Mouse (Mus musculus): ENCODE data around the gene Vkorc1.
"Not testable (repeated sequence)": the region's sequence is repeated elsewhere in the genome, so short reads cannot be mapped to it uniquely, and the experiment has no call there.

Vkorc1 gene

DNA sequence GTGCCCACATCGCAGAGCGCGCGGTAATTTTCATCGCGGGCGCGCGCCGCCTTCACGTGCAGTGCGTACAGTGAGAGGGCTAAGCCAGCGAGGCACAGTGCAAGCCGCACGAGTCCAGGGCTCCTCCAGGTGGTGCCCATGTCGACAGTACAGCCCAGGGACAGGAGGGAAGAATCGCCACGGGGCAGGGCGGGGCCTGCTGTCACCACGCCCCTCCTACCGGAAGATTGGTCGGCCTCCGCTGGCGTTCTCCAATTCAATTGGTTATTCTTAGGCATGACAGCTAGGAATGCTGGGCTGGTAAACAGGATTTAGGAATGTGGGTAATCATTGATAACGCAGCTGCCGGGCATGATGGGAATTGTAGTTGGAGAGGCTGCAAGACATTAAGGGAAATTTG lies at the start of gene Vkorc1, which contains the start of gene Gm21974:
TSS of gene Vkorc1 (minus strand) at position 176 of the 400 bp plus-strand sequence.
TSS of gene Gm21974 (minus strand) at position 13 of the 400 bp plus-strand sequence.
- peak; percentile 97 for ATAC-seq (ENCODE audit: low TSS enrichment)

DNA sequence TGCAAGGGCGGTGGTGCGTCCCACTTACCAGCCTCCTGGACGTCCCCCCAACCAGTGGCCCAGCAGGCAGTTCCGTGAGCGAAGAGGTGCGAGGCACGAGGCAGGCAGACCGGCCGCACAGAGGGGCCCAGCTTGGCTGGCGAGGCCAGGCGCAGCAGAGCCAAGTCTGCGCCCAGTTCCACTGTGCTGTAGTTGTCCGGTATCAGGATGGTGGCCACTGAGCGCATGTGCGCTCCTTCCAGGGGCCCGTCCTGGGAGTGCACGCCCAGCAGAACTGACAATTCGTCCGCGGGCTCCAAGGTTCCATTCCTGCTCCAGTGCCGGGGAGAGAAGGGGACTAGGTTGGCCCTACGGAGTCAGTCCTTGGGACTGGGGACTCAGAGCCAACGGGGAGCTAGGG lies 49.2 kb upstream of the Vkorc1 start:
- no peak for ATAC-seq (ENCODE audit: low TSS enrichment)

DNA sequence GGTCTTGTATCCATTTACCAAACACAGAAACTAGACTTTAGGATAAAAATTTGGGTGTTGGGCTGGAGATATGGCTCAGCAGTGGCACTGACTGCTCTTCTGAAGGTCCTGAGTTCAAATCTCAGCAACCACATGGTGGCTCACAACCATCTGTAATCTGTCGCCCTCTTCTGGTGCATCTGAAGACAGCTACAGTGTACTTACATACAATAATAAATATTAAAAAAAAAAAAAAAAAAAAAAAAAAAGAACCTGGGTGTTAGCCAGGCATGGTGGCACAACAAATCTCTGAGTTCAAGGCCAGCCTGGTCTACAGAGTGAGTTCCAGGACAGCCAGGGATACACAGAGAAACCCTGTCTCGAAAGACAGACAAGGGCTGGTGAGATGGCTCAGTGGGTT lies 46.7 kb upstream of the Vkorc1 start:
- not testable (repeated sequence) for ATAC-seq (ENCODE audit: low TSS enrichment)

DNA sequence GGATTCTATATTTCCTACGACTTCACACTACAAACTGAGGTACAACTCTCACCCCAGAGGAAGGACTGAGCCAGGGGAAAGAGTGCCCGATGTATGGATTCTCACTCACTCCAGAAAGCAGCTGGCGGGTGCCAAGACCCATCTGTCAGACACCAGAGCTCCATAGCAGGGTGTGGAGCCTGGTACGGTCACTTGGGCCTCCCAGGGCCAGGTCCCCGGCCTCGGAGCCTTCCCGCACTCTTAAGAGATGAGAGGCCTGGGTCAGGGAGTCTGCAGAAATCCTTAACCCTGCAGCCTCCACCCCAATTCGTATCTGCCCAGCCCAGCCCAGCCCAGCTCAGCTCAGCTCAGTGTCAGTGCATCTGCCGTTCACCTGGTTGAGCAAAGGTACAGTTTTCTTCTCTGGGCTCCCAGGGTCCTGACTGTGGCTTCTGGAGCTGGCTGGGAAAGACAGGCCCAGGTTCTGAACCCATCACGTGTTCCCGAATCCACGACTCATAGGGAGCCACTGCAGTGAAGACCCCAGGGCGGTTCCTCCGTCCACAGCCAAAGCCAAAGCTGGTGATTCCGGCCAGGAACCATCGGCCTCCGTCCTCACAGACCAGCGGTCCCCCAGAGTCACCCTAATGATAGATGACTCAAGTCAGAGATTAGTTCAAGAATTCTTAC lies 40.9 kb upstream of the Vkorc1 start:
- no peak; the same call in 1 of the 2 replicates for ATAC-seq (ENCODE audit: low TSS enrichment)

DNA sequence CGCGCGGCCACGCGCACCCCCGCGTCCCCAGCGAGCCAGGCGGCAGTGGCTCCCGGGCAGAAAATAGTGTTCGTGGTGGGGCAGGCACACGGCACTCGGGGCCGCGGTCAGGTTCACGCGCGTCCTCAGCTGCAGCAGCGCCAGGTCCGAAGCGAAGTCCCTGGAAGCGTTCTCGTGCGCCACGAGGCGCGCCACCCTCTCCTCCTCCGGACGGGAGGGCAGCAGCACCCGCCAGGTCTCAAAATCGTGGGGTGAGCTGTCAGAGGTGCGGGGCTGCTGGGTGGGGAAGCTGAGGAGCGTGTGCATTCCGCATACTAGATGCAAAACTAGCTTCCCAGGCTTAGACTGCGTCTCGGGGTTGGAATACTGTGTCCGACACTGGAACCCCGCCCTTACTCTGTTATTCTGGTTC lies 40.3 kb upstream of the Vkorc1 start:
- peak; percentile 33 for ATAC-seq (ENCODE audit: low TSS enrichment)

DNA sequence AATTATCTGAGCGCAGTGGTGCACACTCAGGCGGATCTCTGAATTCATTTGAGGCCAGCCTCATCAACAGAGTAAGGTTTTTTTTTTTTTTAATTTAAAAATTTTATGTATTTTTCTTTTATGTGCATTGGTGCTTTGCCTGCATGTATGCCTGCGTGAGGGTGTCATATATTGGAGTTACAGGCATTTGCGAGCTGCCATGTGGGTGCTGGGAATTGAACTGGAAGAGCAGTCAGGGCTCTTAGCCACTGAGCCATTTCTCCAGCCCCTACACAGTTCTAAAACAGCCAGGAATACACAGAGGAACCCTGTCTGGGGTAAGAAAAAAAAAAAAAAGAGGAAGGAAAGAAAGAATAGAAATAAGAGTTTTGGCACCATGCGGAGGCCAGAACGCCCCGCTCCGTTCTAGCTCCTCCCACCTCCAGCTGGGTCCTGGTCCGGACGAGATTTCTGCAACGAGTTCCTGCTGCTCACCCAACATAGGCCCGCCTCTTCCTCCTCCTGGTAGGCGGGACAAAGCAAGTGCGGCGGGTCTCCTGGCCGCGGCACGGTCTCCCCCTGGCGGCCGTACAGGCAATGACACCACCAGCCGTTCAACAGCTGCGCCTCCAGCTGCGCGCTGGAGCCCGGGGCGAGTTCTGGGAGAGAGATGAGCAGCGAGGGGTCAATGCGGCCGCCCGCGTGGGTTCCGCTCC lies 39.8 kb upstream of the Vkorc1 start:
- peak; percentile 97 for ATAC-seq (ENCODE audit: low TSS enrichment)

DNA sequence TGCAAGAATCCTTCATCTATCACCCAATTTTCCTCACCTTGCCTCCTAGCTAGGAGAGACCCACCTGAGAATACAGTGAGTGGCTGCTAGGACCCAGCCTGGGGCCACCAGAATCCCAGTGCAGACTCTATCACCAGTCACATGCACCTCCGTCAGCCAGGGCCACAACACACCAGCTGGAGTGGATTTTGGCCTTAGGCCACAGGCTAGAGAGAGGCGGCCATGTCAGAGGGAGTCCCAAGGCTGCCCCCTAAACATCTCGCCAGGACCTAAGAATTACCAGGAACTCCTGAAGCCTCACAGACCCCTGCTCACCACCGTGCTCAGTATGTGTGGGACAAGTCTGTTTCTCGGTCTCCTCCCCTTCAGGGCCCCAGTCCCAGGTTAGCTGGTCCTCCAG lies 38.7 kb upstream of the Vkorc1 start:
- no peak for ATAC-seq (ENCODE audit: low TSS enrichment)

DNA sequence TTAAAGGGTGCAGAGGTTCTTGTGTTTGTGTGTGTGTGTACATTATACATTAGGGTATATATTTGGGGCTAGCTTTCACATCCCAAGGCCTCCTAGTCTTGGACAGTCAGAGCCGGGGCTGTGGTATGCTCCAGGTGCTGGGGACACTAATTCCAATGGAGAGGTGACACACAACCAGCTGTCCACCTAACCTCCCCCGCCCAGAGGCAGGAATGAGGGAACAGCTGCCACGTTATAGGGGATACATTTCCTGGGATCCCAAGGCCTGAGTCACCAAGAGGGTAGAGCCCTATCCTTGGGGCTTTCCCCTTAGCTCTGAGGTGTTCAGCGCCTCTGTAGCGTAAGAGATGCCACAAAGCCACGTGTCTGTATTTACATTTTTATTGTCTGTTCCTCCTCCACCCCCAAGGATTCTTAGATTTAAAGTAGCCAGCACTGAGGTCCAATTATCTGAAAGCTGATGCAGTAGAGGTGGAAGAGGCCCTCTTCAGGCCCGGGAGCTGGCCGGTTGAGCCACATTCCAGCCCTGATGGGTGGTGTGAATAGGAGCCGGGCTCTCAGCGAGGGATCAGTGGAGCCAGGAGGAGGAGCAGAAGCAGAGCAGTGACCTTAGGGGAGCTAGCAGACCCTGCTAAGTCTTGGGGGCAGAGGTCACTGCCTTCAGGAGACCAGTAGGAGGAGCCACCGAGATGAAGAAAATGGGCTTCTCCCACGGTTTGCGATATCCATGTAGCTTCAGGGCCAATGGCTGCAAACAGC lies 37.0 kb upstream of the Vkorc1 start:
- no peak for ATAC-seq (ENCODE audit: low TSS enrichment)

DNA sequence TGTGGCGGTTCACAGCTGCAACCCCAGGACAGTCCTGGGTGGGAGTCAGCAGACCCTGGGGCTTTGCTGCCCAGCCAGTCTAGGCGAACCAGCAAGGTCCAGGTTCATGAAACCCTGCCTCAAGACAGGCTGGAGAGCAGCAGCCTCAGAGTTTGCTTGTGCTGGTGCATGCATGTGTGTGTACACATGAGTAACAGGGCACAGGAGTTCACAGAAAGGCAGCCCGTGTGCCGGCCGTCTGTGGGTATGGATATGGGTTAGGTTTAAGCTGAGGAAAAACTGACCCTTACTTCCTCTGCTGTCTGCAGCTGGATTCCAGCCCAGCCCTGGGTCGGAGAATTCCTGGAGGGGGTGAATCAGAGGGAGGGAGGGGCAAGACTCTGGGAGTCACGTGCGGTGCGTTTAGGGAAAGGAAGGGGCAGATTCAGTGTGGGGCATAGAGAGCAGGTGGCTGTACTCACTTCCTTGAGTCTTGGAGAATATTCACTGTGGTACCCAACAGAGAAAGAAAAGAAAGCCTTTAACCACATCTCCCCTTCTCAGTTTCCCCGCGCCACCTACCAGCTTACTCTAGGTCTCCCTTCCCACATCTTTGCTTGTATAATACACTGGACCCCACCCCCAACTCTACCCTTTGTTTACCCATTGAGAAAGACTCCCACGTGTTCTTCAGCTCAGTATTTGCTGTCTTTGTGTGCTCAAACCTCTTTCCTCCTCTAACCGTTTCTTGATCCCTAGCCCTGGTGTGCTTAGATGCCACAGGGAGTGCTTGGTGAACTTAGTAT lies 36.1 kb upstream of the Vkorc1 start:
- no peak for ATAC-seq (ENCODE audit: low TSS enrichment)

DNA sequence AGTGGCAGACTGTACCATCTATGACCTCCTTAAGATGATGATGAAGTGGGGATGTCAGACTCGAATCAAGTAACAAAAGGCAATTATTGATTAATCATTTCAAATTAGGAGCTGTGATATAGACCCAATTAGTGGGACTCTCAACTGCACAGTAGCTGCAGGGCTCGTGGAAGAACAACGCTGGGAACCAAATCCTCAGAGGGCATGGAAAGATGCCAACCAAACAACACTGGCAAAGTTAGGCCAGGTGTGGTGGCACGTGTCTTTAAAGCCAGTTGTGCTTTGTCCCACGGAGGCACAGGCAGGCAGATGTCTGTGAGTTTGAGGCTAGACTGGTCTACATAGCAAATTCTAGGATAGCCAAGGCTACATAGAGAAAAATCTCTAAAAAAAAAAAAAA lies 35.2 kb upstream of the Vkorc1 start:
- no peak for ATAC-seq (ENCODE audit: low TSS enrichment)

DNA sequence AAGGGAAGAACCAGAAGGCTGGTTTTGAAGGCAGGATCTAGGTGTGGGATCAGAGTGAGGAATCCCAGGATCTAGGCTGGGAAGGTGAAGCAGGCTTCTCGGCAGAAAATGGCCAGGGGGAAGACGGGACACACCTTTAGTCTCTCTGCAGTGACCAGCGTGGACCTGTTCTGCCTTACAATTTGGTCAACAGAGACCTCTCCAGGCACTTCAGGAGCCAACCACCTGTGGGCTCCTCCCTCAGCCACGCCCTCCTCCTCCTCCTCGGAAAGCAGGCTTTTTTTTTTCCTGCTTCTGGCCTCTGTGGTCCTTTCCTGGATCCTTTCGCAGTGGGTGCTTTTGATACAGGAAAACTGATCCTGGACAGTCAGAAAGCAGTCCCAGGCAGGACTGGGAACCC lies 34.5 kb upstream of the Vkorc1 start, which contains the start of gene Prss8:
TSS of gene Prss8 (minus strand) at position 182 of the 400 bp plus-strand sequence.
- ATAC-seq (ENCODE audit: low TSS enrichment): no peak

DNA sequence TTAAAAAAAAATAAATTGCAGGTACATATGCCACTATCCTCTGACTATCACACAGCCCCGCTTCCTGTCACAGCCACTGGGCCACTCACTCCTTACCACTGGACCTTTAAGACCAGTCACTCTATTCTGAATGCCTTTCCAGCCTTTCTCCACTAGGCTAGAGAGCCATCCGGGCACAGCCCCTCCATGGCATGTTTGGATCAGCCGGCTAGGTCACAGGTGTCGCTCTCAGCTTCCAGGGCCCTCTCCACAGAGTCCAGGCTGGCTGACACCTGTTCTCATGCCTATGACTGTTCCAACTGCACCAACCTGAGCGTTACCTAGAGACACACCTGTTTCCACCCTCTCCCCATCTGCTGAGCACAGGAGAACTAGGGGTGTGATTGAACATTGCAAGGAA lies 33.2 kb upstream of the Vkorc1 start:
- no peak for ATAC-seq (ENCODE audit: low TSS enrichment)

DNA sequence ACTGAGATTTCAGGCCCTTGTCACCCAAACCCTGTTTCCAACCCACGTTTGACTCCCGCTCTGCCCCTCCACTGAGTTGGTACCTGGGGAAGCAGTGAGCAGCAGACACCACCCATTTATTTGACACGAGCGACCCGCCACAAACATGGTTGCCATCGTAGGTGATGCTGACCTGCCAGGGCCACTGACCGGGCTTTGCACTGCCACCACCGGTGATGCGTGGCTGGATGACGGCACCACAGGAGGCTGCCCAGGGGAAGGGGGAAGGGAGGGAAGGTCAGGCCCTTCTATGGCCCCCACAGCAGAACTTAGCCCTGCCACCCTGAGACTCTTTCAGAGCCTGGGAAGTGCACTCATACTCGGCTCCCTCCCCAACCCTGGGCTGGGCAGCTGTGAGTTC lies 32.3 kb upstream of the Vkorc1 start:
- ATAC-seq (ENCODE audit: low TSS enrichment): no peak

DNA sequence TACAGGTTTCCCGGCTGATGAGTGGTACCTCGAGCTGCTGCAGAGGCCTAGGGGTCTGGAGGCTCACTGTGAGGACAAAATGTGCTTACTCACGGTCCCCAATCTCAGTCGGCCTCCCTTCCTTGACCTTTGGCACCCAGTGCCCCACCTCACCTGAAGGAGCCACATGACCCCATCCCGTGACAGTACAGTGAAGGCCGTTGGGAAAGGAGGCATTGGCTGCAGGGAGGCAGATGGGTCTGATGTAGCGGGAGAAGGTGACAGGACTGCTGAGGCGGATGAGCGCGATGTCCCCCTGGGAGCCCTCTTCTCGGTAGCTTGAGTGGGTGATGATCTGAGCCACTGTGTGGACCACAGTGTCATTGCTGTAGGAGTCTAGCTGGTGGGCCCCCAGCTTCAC lies 31.4 kb upstream of the Vkorc1 start:
- ATAC-seq (ENCODE audit: low TSS enrichment): no peak

DNA sequence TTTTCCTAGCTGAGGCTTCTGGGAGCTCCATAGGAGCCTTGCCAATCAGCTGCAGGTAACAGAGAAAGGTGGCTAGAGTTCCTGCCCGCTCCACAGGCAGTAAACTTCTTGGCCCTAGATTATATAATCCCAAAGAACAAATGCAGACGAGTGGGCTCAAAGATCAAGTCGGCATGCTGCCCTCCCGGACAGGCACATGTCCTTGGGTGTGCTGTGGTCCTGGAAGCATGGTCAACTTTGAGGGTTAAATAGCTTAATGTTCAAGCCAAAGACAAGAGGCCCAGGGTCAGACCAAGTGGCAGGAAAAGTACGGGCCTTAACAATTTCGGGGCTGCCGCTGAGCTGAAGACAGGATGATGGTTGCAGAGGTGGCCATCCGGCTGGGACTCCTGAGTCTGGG lies 30.6 kb upstream of the Vkorc1 start:
- ATAC-seq (ENCODE audit: low TSS enrichment): no peak

DNA sequence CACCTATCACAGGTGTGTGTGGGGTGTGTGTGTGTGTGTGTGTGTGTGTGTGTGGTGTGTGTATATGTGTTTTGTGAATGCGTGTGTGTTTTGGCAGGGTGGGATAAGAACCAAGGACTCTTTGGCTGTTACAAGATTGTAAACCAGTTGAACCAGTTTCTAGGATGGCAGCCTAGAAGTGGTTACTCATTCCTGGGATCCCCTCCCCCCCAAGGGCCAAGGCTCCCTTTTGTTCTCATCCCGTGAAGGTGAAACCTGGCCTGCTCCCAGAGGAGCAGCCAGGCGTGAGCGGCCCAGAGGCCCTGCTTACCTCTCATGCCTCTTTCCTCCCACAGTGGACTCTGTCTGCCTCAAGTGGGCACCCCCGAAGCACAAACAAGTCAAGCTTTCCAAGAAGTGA lies 29.8 kb upstream of the Vkorc1 start:
- no peak for ATAC-seq (ENCODE audit: low TSS enrichment)

DNA sequence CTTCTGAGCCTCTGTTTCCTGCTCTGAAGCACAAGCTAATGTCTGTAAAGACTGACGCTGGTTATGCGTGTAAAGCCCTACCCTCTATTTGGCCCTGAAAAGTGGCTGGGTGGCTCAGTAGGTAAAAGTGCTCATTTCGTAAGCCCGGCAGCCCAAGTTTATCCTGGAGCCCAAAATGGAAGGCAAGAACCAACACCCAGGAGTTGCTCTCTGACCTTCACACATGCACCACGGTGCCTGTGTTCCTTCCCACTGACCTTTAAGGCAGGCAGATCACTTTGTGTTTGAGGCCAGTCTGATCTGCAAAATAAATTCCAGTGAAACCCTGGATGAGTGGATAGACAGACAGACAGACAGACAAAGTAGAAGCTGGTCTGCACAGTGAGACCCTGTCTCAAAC lies 28.3 kb upstream of the Vkorc1 start:
- ATAC-seq (ENCODE audit: low TSS enrichment): no peak

DNA sequence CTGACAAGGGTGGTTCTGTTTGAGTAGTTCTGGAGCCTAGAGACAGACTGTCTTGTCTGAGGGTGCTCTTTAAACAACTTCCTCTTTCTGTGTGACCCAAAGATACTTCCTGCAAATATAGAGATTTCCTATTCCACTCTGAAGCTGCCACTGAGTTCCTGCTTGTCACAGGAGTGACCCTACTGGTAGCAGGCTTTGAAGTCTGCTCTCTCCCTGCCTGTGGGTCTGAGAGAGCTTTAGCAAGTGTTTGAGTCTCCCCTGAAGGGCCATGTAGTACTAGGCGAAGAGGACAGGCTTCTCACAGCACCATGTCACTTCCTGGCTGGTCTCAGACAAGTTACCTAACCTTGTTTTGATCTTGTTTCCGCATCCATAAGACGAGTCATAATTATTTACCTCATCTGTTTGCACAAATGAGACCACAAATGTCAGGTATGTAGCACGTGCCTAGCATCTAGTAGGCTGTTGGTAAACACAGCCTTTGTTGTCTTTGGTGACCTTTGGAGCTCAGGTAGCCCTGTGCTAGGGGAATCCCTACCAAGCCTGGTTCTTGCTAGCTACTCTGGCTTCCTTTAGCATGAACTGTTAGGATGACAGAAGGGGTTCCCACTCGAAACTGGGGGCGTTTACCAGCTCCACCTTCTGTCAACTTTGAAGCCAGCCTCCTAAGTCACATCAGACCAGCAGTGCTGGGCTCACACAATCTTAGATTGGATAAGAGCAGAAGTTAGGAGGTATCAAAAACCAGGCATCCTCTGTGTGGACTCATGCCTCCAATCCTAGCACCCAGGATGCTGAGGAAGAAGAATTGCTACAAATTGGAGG lies 27.2 kb upstream of the Vkorc1 start:
- ATAC-seq (ENCODE audit: low TSS enrichment): peak; percentile 41; the same call in 1 of the 2 replicates

DNA sequence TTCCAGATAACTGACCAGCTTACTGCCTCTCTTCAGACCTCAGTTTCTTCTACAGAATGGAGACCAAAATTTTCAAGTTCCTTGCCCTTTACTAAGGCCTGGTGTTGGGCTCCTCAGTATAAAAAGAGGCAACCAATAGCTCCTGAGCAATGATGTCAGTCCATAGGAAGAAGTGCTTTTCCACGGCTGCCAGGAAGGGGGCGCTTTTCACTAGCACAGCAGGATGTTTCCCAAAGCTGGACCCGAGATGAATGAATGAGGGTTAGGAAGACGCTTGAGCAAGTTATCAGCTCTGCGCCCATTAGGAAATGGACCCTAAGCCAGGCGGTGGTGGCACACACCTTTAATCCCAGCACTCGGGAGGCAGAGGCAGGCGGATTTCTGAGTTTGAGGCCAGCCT lies 26.1 kb upstream of the Vkorc1 start:
- no peak for ATAC-seq (ENCODE audit: low TSS enrichment)

DNA sequence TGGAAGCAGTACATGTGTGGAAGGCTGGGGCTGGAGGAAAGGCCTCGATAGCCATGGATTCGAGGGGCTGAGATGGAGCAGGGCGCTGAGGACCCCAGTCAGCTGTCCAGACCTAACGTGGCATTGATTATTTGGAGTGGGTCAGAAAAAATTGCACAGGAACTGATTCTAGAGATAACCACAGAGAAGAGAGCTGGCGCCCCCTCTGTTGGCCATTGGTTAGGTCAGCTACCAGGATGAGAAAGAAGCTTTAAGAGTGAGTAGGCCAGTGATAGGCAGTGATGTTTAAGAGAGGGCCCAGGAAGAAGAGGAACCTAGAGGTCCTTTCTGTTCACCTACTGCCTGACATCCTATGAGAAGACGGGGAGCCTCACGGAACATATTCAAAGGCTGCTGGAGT lies 23.9 kb upstream of the Vkorc1 start:
- no peak for ATAC-seq (ENCODE audit: low TSS enrichment)

DNA sequence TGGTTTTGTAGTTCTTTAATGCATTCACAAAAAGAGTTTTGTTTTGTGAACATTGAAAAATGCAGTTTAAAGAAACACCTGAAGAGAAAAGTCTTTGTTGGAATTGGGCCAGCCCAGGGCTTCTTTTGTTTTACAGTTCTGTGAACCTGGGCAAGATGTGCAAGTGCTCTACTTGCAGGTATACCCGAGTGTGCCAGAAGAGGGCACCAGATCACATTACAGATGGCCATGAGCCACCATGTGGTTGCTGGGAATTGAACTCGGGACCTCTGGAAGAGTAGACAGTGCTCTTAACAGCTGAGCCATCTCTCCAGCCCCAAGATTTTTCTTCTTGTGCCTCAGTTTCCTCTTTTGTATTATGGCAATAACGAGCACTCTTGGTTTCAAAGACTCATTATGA lies 22.8 kb upstream of the Vkorc1 start:
- ATAC-seq (ENCODE audit: low TSS enrichment): no peak
